Mouse (Mus musculus) ES-E14 (cell line): ENCODE results near the gene Fam189a2. TPM values are rescaled to one million over a fixed set of nuclear protein-coding genes. Genes with fewer than 3 reads are reported as not detected.

Experiments
- DNase-seq: peaks from one replicate; pipeline ENCODE4 v3.0.0-alpha.2; 2013; ENCODE audit warnings: low read depth, low spot score
- H3K27ac ChIP-seq: 2 replicates; pipeline ENCODE4 v1.5.1; 2012; ENCODE audit warnings: low read depth, mild to moderate bottlenecking, low read length, moderate library complexity, mixed read lengths; ENCODE audit not compliant: poor library complexity, insufficient read depth, severe bottlenecking
- H3K36me3 ChIP-seq: 2 replicates; pipeline ENCODE4 v1.6.1; 2012; ENCODE audit warnings: mild to moderate bottlenecking, low read length, moderate library complexity, mixed read lengths; ENCODE audit not compliant: control insufficient read depth, poor library complexity, insufficient read depth, severe bottlenecking
- H3K4me1 ChIP-seq, 2 experiments: fragments of 150-350 bp in 1 of 2; sonication (generic) in 1 of 2; 2 replicates each; pipeline ENCODE4 v1.6.1; 2012; ENCODE audit warnings: low read length in 2 of 2, mild to moderate bottlenecking in 1 of 2, mixed read lengths in 1 of 2; ENCODE audit not compliant: control insufficient read depth in 2 of 2, insufficient read depth in 2 of 2, poor library complexity in 1 of 2
- H3K4me3 ChIP-seq, 2 experiments: fragments of 150-350 bp in 1 of 2; sonication (generic) in 1 of 2; 2 replicates each; pipeline ENCODE4 v1.5.1; 2012; ENCODE audit warnings: low read length in 2 of 2, low read depth in 1 of 2, mild to moderate bottlenecking in 1 of 2, mixed read lengths in 1 of 2; ENCODE audit not compliant: insufficient read depth in 1 of 2, poor library complexity in 1 of 2, severe bottlenecking in 1 of 2
- H3K9ac ChIP-seq: 2 replicates; pipeline ENCODE4 v1.6.1; 2012; ENCODE audit warnings: low read depth, mild to moderate bottlenecking, low read length, mixed read lengths; ENCODE audit not compliant: poor library complexity, insufficient read depth, severe bottlenecking
- H3K9me3 ChIP-seq: fragments of 150-350 bp; sonication (generic); 2 replicates; pipeline ENCODE4 v1.6.1; 2012; ENCODE audit warnings: low read depth, mild to moderate bottlenecking, low read length; ENCODE audit not compliant: control insufficient read depth, insufficient read depth
- CHD2 ChIP-seq: IDR thresholded peaks from 2 replicates; pipeline ENCODE4 v1.6.1; 2014; ENCODE audit warnings: mild to moderate bottlenecking, low read depth, low read length, inconsistent platforms
- HCFC1 ChIP-seq: IDR thresholded peaks from 2 replicates; pipeline ENCODE4 v1.6.1; 2012; ENCODE audit warnings: low read length, inconsistent platforms, borderline replicate concordance; ENCODE audit not compliant: insufficient read depth
- MAFK ChIP-seq: IDR thresholded peaks from 2 replicates; pipeline ENCODE4 v1.6.1; 2014; ENCODE audit warnings: mild to moderate bottlenecking, low read depth, low read length, inconsistent platforms; ENCODE audit not compliant: insufficient read depth
- ZC3H11A ChIP-seq: IDR thresholded peaks from 2 replicates; pipeline ENCODE4 v1.6.1; 2012; ENCODE audit warnings: low read depth, mild to moderate bottlenecking, inconsistent platforms, low read length, borderline replicate concordance
- ZNF384 ChIP-seq: IDR thresholded peaks from 2 replicates; pipeline ENCODE4 v1.6.1; 2012; ENCODE audit warnings: low read depth, low read length, inconsistent platforms
- in situ Hi-C, 2 experiments: fragments of 600-800 bp; cut with MboI; formaldehyde crosslinking; loops; one replicate each; pipeline ENCODE4 v1.15.1; 2025; ENCODE audit warnings: low sequenced_read_pairs in 2 of 2, inconsistent platforms in 1 of 2; ENCODE audit not compliant: unreplicated experiment in 2 of 2
- total RNA-seq: library from RNA; depleted of rRNA; stranded (reverse); fragments of 300-350 nt; gene quantifications from 2 replicates; pipeline ENCODE4 v1.2.3, GENCODE M21; 2012

Fam189a2 gene
- total RNA-seq, 1 experiment = 1.6 TPM

GRCm38 (mm10) chr19:24054904-24055303 is 24.1 kb upstream of the Fam189a2 start:
- no peak for TF ChIP-seq MAFK
- TF ChIP-seq CHD2 = no peak
- no peak for TF ChIP-seq ZC3H11A
- no peak for TF ChIP-seq ZNF384
- no peak for TF ChIP-seq HCFC1
- Histone ChIP-seq H3K4me3 (no peak overlapping the region), H3K9ac (no peak overlapping the region), H3K27ac (no peak overlapping the region), H3K9me3 (no peaks in the 10 kb centered on the region), H3K4me1 (no peaks in the 10 kb centered on the region), H3K36me3 (no peaks in the 10 kb centered on the region)
- in situ Hi-C loops = no loop called here
- no peak for DNase-seq

GRCm38 (mm10) chr19:24054265-24054664 is 23.4 kb upstream of the Fam189a2 start:
- no peaks in the 10 kb centered on the region for H3K36me3 ChIP-seq
- in situ Hi-C loops = no loop called here
- TF ChIP-seq ZC3H11A (no peak), MAFK (no peak), ZNF384 (no peak), CHD2 (no peak), HCFC1 (no peak)
- no peaks in the 10 kb centered on the region for H3K4me1 ChIP-seq
- H3K9me3 ChIP-seq = no peaks in the 10 kb centered on the region
- no peak for DNase-seq
- H3K4me3 ChIP-seq = no peak overlapping the region
- H3K9ac ChIP-seq = no peak overlapping the region
- H3K27ac ChIP-seq = no peak overlapping the region

DNA sequence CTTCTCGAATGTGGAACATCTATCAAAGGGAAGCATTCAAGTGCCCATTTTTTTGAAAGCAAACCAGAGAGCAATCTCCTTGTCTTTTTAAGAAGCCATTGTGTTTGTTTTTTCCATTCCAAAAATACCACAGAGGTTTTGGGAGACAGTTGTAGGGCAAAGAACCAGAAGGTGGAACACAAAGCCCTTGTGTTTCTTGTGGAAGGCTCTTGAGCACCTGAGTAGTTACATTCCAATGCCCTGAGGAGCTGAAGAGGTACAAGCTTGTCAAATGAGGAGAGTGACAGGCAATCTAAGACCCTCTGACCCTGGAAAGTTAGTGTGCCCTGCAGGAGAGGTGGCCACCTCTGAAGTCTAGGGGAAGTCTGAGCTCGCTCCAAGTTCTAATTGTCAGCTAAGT is 19.7 kb upstream of the Fam189a2 start:
- no peaks in the 10 kb centered on the region for H3K36me3 ChIP-seq
- H3K27ac ChIP-seq = no peak overlapping the region
- no peak for DNase-seq
- TF ChIP-seq HCFC1 = no peak
- no peak for TF ChIP-seq ZNF384
- no peak for TF ChIP-seq ZC3H11A
- no peak for TF ChIP-seq CHD2
- TF ChIP-seq MAFK = no peak
- H3K4me3 ChIP-seq = no peak overlapping the region
- in situ Hi-C loops = no loop called here
- H3K4me1 ChIP-seq = no peaks in the 10 kb centered on the region
- no peaks in the 10 kb centered on the region for H3K9me3 ChIP-seq
- no peak overlapping the region for H3K9ac ChIP-seq

GRCm38 (mm10) chr19:24049329-24049728 is 18.5 kb upstream of the Fam189a2 start:
- no peak for DNase-seq
- Histone ChIP-seq H3K9ac (no peak overlapping the region), H3K9me3 (no peaks in the 10 kb centered on the region), H3K27ac (no peak overlapping the region), H3K4me1 (no peaks in the 10 kb centered on the region), H3K4me3 (no peak overlapping the region), H3K36me3 (no peaks in the 10 kb centered on the region)
- no peak for TF ChIP-seq ZC3H11A
- no peak for TF ChIP-seq CHD2
- no peak for TF ChIP-seq MAFK
- in situ Hi-C loops = no loop called here

GRCm38 (mm10) chr19:24046395-24046993 is 15.7 kb upstream of the Fam189a2 start:
- no peak for DNase-seq
- no peaks in the 10 kb centered on the region for H3K9me3 ChIP-seq
- H3K27ac ChIP-seq = no peak overlapping the region
- no peaks in the 10 kb centered on the region for H3K36me3 ChIP-seq
- TF ChIP-seq CHD2 = no peak
- TF ChIP-seq ZC3H11A = no peak
- TF ChIP-seq MAFK = no peak
- TF ChIP-seq HCFC1 = no peak
- no peak for TF ChIP-seq ZNF384
- H3K4me1 ChIP-seq = no peaks in the 10 kb centered on the region
- H3K4me3 ChIP-seq = no peak overlapping the region
- no peak overlapping the region for H3K9ac ChIP-seq
- in situ Hi-C loops = no loop called here
